Mouse (Mus musculus) midbrain, postnatal 0 days (tissue): ENCODE measurements at regions not wholly inside any gene's neighbourhood (a gene's known extent, or its start where the extent isn't known, plus 50 kb on each side); places are given as distances from the start of the nearest gene placed in this dataset.
A peak's percentile ranks its signal among the peaks of the same experiment; 100 is the strongest.

ENCODE experiments used
- ATAC-seq: fragments of 200-750 bp; cut with Nextera tagmentation; 2 replicates; pipeline ENCODE4 v1.8.0; 2017; ENCODE audit warnings: moderate number of reproducible peaks, mild to moderate bottlenecking, moderate TSS enrichment, moderate library complexity; ENCODE audit not compliant: low FRiP score
- DNase-seq: peaks from one replicate; pipeline ENCODE4 v3.0.0-alpha.2; 2015; ENCODE audit warnings: low spot score
- H3K27ac ChIP-seq: fragments of 300-500 bp; sonication (generic); 2 replicates; pipeline ENCODE4 v1.5.1; 2014; ENCODE audit warnings: low read depth, mild to moderate bottlenecking, low read length, mixed read lengths
- H3K27me3 ChIP-seq: fragments of 300-500 bp; sonication (generic); 2 replicates; pipeline ENCODE4 v1.6.1; 2014; ENCODE audit warnings: low read length, control low read depth, mixed read lengths; ENCODE audit not compliant: insufficient read depth
- H3K36me3 ChIP-seq: fragments of 300-500 bp; sonication (generic); 2 replicates; pipeline ENCODE4 v1.6.1; 2014; ENCODE audit warnings: low read length, control low read depth, mixed read lengths; ENCODE audit not compliant: insufficient read depth
- H3K4me1 ChIP-seq: fragments of 300-500 bp; sonication (generic); 2 replicates; pipeline ENCODE4 v1.6.1; 2014; ENCODE audit warnings: mild to moderate bottlenecking, control low read depth, antibody characterized with exemption, low read length, mixed read lengths; ENCODE audit not compliant: insufficient read depth
- H3K4me2 ChIP-seq: fragments of 300-500 bp; sonication (generic); 2 replicates; pipeline ENCODE4 v1.6.1; 2014; ENCODE audit warnings: low read depth, mild to moderate bottlenecking, low read length, mixed read lengths; ENCODE audit not compliant: poor library complexity, severe bottlenecking
- H3K4me3 ChIP-seq: fragments of 300-500 bp; sonication (generic); 2 replicates; pipeline ENCODE4 v1.5.1; 2014; ENCODE audit warnings: low read depth, mild to moderate bottlenecking, low read length, moderate library complexity
- H3K9ac ChIP-seq: fragments of 300-500 bp; sonication (generic); replicated peaks from 2 replicates; pipeline ENCODE4 v1.6.1; 2014; ENCODE audit warnings: mild to moderate bottlenecking, low read length, moderate library complexity, mixed read lengths; ENCODE audit not compliant: poor library complexity, severe bottlenecking
- H3K9me3 ChIP-seq: fragments of 300-500 bp; sonication (generic); 2 replicates; pipeline ENCODE4 v1.6.1; 2016; ENCODE audit warnings: low read length, control low read depth
- CTCF ChIP-seq: IDR thresholded peaks from 2 replicates; pipeline ENCODE4 v1.5.1; 2016; ENCODE audit warnings: antibody characterized with exemption, mild to moderate bottlenecking
- WGBS: fragments of 180-500 bp; shearing (Covaris S2); extraction: QIAGEN DNeasy Blood & Tissue Kit; methylation state at CpG from one replicate; pipeline ENCODE4 v1.1.7; 2014; 5-methylcytosine and 5-hydroxymethylcytosine counted together

DNA sequence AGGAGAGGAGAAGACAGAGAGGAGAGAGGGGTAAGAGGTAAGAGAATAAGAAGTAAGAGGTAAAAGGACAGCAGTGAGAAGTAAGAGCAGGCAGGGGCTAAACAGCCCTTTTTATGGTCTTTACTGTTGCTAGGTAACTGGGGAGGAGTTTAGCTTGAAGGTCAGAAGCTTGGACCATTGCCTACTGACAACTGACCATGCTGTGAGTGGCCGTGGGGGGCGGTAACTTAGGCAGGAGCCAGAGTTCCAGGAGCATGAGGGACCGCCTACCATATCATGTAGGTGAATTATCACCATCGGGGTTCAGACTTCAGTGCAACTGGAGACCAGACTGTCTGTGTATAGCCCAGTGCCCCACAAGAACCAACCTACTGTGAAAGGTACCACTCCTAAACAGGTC, 78.3 kb upstream of the 2610001J05Rik start:
- H3K4me1 ChIP-seq = no peaks in the 10 kb centered on the region
- H3K27me3 ChIP-seq = no peaks in the 10 kb centered on the region
- H3K4me3 ChIP-seq = no peak overlapping the region
- DNase-seq = no peak
- H3K36me3 ChIP-seq = no peaks in the 10 kb centered on the region
- H3K9ac ChIP-seq = no peak overlapping the region
- H3K9me3 ChIP-seq = no peaks in the 10 kb centered on the region
- H3K27ac ChIP-seq = no peak overlapping the region
- no peak for ATAC-seq
- H3K4me2 ChIP-seq = no peak overlapping the region
- 75% methylated on average over 4 of the region's 4 CpGs for WGBS
- TF ChIP-seq CTCF = no peak

DNA sequence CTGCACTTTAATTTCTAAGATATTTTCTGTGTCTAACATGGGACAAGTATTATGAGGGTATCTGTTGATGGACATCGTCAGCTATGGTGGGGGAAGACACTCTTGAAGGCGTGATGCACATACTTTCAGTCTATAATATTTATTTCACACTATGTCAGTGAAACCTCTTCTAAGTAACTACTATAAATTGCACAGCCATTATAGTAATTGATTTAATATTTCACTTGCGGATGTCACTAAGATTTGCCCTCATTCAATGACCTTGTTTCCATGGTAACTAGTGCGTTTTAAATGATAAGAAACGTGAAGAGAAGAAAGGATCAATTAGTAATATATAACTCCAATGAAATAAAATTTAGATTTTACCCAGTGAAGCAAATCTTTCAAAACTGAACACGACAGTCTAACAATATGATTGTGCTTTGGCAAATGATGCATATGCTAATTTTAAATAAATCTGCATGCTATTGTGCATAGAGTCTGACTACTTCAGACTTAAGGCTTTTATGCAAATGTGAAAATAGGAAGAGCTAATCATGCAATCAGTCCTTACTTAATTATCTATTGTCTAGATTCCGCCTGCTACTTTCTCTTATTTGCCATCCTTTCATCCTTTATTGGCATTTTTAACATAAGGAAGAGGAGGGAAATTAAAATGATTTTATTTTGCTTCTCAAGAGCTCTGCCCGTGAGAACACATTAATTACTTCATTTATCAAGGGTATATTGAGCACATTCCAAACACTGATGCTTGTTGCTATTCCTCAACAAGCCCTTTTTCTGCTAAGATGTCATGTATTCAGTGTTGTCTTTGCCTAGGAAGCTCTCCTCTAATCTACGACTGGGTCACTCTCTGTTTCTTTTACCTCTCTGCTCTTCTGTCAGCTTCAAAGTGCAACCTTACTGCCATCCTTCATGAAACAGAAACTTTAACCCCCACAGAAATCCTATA, 49.8 kb upstream of the 2610001J05Rik start:
- Histone ChIP-seq H3K36me3 (no peaks in the 10 kb centered on the region), H3K9ac (no peak overlapping the region), H3K4me3 (no peak overlapping the region), H3K9me3 (no peaks in the 10 kb centered on the region), H3K4me1 (no peaks in the 10 kb centered on the region), H3K27ac (no peak overlapping the region), H3K4me2 (no peak overlapping the region), H3K27me3 (no peaks in the 10 kb centered on the region)
- 63% methylated on average over 9 of the region's 9 CpGs for WGBS
- ATAC-seq = 0 out of 2 replicates have a peak, but pooled peaks have one; percentile 34
- TF ChIP-seq CTCF = no peak
- peak; percentile 2 for DNase-seq
